Mouse (Mus musculus) heart, adult 2 months (tissue): ENCODE results near the gene C1qa. TPM values are rescaled to one million over a fixed set of nuclear protein-coding genes. Genes with fewer than 3 reads are reported as not detected.

Experiments used
- DNase-seq, 2 experiments: peaks; one replicate each; pipeline ENCODE4 v3.0.0; 2021
- H3K27ac ChIP-seq: fragments of 200-600 bp; 2 replicates; pipeline ENCODE4 v1.8.1; 2022
- H3K27me3 ChIP-seq: fragments of 200-500 bp; 2 replicates; pipeline ENCODE4 v1.6.1; 2012; ENCODE audit warnings: mild to moderate bottlenecking, low read length, inconsistent platforms, mixed read lengths; ENCODE audit not compliant: control insufficient read depth, insufficient read depth
- H3K36me3 ChIP-seq: fragments of 200-500 bp; 2 replicates; pipeline ENCODE4 v1.6.1; 2012; ENCODE audit warnings: low read length, inconsistent platforms; ENCODE audit not compliant: control insufficient read depth, insufficient read depth
- H3K4me1 ChIP-seq: fragments of 200-500 bp; 2 replicates; pipeline ENCODE4 v1.6.1; 2011; ENCODE audit warnings: low read length; ENCODE audit not compliant: control insufficient read depth, insufficient read depth
- H3K4me3 ChIP-seq: fragments of 200-600 bp; 2 replicates; pipeline ENCODE4 v1.8.1; 2022
- H3K79me2 ChIP-seq: fragments of 200-500 bp; replicated peaks from 2 replicates; pipeline ENCODE4 v1.6.1; 2012; ENCODE audit warnings: mild to moderate bottlenecking, inconsistent platforms, low read length, moderate library complexity, mixed read lengths; ENCODE audit not compliant: control insufficient read depth, insufficient read depth
- H3K9ac ChIP-seq: fragments of 200-500 bp; 2 replicates; pipeline ENCODE4 v1.6.1; 2012; ENCODE audit warnings: low read depth, mild to moderate bottlenecking, control low read depth, inconsistent platforms, low read length, mixed read lengths
- CTCF ChIP-seq: fragments of 200-600 bp; IDR thresholded peaks from 2 replicates; pipeline ENCODE4 v1.8.1; 2022; ENCODE audit warnings: antibody characterized with exemption, mild to moderate bottlenecking, moderate library complexity
- EP300 ChIP-seq: fragments of 200-500 bp; IDR thresholded peaks from 2 replicates; pipeline ENCODE4 v1.6.1; 2011; ENCODE audit warnings: low read depth, low read length, control low read depth; ENCODE audit not compliant: insufficient read depth
- POLR2A ChIP-seq: fragments of 200-500 bp; IDR thresholded peaks from 2 replicates; pipeline ENCODE4 v1.6.1; 2011; ENCODE audit warnings: mild to moderate bottlenecking, low read depth, low read length, control low read depth; ENCODE audit not compliant: insufficient read depth
- WGBS: fragments of 180-500 bp; shearing (Covaris S2); methylation state at CpG from one replicate; pipeline ENCODE4 v1.1.7; 2018; 5-methylcytosine and 5-hydroxymethylcytosine counted together
- intact Hi-C: fragments of 180-260 bp; cut with DNase I; formaldehyde crosslinking; loops from one replicate; pipeline ENCODE4 v1.15.1; 2025
- long read RNA-seq: library from polyadenylated mRNA; stranded (forward); transcript quantifications from one replicate; pipeline ENCODE4 v2.0.0, GENCODE M21; 2021
- polyA plus RNA-seq: library from polyadenylated mRNA; depleted of rRNA; stranded (reverse); fragments of >200 nt; gene quantifications from 2 replicates; pipeline ENCODE4 v1.2.3, GENCODE M21; 2012; rRNA removed
- total RNA-seq, 2 experiments: library from RNA; stranded (reverse); gene quantifications; 2 replicates each; pipeline ENCODE4 v1.2.3; 2021

C1qa gene
- total RNA-seq: 10 to 100 TPM; 49.3 to 51.0 TPM
- 46.8 and 50.2 TPM in 2 replicates for polyA plus RNA-seq
- long read RNA-seq, transcript C1qa-201 (3 exons, 1,040 nt): major isoform, 54 of 66 reads
- long read RNA-seq, partial matches to known transcripts: 6 of 66 reads
- long read RNA-seq, other reads (novel, unspliced or antisense): 6 of 66 reads

GRCm38 (mm10) chr4:136898637-136899036 lies at the start of gene C1qa:
C1qa (minus strand) TSS chr4:136898803.
- Histone ChIP-seq H3K4me1 (no peaks in the 10 kb centered on the region), H3K4me3 (no peak within 1 kb of the TSS), H3K36me3 (no peaks in the 10 kb centered on the region), H3K27me3 (no peaks in the 10 kb centered on the region; the same call in 1 of the 2 replicates), H3K9ac (peak within 1 kb of the TSS; percentile 25), H3K27ac (no peak within 1 kb of the TSS), H3K79me2 (no peaks in the 10 kb centered on the region)
- TF ChIP-seq EP300: no peak
- peak; percentile 65; the same call in 1 of the 2 replicates for TF ChIP-seq POLR2A
- DNase-seq: peak; percentile 24 to 61
- intact Hi-C loops: no loop called here
- WGBS: 54% methylated on average over 9 of the region's 9 CpGs

- Histone ChIP-seq H3K4me1 (no peaks in the 10 kb centered on the region), H3K36me3 (no peaks in the 10 kb centered on the region), H3K79me2 (no peaks in the 10 kb centered on the region), H3K27me3 (no peaks in the 10 kb centered on the region; the same call in 1 of the 2 replicates), H3K27ac (no peak overlapping the region), H3K9ac (no peak overlapping the region), H3K4me3 (no peak overlapping the region)
- 65% methylated on average over 17 of the region's 17 CpGs for WGBS
- DNase-seq: no peak
- intact Hi-C loops: no loop called here
- TF ChIP-seq EP300 (no peak), CTCF (no peak), POLR2A (no peak)
Observed at GRCm38 (mm10) chr4:136945397-136945796, 46.8 kb upstream of the C1qa start.

GRCm38 (mm10) chr4:136944558-136945350 lies 46.2 kb upstream of the C1qa start:
- Histone ChIP-seq H3K79me2 (no peaks in the 10 kb centered on the region), H3K4me1 (no peaks in the 10 kb centered on the region), H3K36me3 (no peaks in the 10 kb centered on the region), H3K9ac (no peak overlapping the region), H3K4me3 (no peak overlapping the region), H3K27me3 (no peaks in the 10 kb centered on the region; the same call in 1 of the 2 replicates), H3K27ac (no peak overlapping the region)
- WGBS: 71% methylated on average over 11 of the region's 11 CpGs
- intact Hi-C loops: no loop called here
- no peak for DNase-seq
- TF ChIP-seq POLR2A (no peak), CTCF (no peak), EP300 (no peak)

DNA sequence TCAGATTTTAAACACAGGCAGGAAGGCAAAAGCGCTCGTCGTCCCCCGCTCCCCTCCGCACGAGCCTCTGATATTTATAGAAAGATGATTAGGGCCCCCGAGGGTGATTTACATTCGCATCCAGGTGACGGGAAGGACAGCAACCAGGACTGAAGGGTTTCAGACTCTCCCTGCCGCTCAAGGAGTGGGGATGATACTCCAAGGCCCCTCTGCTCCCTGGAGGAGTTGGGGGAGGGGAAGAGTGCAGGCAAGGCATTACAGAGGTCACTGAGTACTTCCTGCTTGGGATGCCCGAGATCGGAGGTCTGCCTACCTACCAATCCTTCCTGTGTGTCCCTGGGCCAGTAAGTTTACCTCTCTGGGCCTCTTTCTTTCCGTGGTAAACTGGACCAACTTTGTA lies 44.6 kb upstream of the C1qa start:
- Histone ChIP-seq H3K4me1 (no peaks in the 10 kb centered on the region), H3K27ac (no peak overlapping the region), H3K36me3 (no peaks in the 10 kb centered on the region), H3K4me3 (no peak overlapping the region), H3K9ac (no peak overlapping the region), H3K27me3 (no peaks in the 10 kb centered on the region; the same call in 1 of the 2 replicates), H3K79me2 (no peaks in the 10 kb centered on the region)
- intact Hi-C loops: no loop called here
- TF ChIP-seq EP300 (no peak), POLR2A (no peak), CTCF (no peak)
- no peak for DNase-seq
- 12% methylated on average over 13 of the region's 13 CpGs for WGBS

DNA sequence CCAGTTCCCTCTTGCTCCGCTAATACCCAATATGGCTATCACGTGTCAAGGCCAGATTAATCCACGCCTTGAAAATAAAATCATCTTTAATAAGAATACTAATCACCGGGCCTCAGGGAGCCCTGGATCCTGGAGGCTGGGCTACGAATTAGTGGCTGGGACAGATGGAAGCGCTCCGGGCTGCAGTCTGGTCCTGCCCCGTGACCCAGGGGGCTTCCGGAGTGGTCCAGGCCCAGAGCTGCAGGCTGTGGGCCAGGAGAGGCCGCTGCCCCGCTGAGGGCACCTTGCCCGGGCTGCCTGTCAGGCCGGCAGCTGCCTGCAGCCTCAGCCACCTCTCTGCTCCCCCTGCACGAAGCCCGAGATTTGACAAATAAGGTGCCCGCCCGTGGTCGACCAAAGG lies 44.2 kb upstream of the C1qa start:
- TF ChIP-seq CTCF (0 out of 2 replicates have a peak, but pooled peaks have one; percentile 17), EP300 (no peak)
- Histone ChIP-seq H3K36me3 (no peaks in the 10 kb centered on the region), H3K4me3 (no peak overlapping the region), H3K9ac (no peak overlapping the region), H3K4me1 (no peaks in the 10 kb centered on the region), H3K79me2 (no peaks in the 10 kb centered on the region), H3K27me3 (no peaks in the 10 kb centered on the region; the same call in 1 of the 2 replicates), H3K27ac (no peak overlapping the region)
- intact Hi-C loops: no loop called here
- peak; percentile 44 for DNase-seq
- 16% methylated on average over 18 of the region's 18 CpGs for WGBS

DNA sequence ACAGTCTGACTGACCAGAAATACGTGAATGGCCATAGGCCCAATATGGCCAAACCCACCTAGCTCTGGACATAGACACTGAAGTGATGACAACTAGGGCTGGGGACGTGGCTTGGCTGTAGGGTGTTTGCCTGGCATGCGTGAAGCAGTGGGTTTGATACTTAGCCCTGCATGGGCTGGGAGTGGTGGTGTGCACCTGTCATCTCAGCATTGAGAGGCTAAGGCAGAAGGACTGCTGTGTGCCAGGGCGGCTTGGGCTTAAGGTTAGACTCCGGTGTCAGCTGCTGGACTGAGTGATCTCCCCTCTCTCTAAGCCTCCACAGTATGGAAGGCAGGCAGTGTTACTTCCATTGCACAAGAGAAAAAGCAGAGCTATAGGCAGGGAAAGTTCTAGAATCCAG lies 39.3 kb upstream of the C1qa start:
- intact Hi-C loops: no loop called here
- Histone ChIP-seq H3K9ac (no peak overlapping the region), H3K79me2 (no peaks in the 10 kb centered on the region), H3K4me1 (no peaks in the 10 kb centered on the region; the same call in 1 of the 2 replicates), H3K4me3 (no peak overlapping the region), H3K27me3 (no peaks in the 10 kb centered on the region), H3K27ac (no peak overlapping the region), H3K36me3 (no peaks in the 10 kb centered on the region)
- no peak for TF ChIP-seq EP300
- no peak for TF ChIP-seq CTCF
- no peak for TF ChIP-seq POLR2A
- DNase-seq: no peak
- 87% methylated on average over 5 of the region's 5 CpGs for WGBS
